Mouse (Mus musculus) lung, postnatal 0 days (tissue): ENCODE measurements around the gene Edar.

ENCODE experiments used
- CTCF ChIP-seq: IDR thresholded peaks from 2 replicates; pipeline ENCODE4 v1.5.1; 2016; ENCODE audit warnings: antibody characterized with exemption, mild to moderate bottlenecking
- EP300 ChIP-seq: IDR thresholded peaks from 2 replicates; pipeline ENCODE4 v1.6.1; 2016; ENCODE audit warnings: antibody characterized with exemption, mild to moderate bottlenecking, control low read depth

DNA sequence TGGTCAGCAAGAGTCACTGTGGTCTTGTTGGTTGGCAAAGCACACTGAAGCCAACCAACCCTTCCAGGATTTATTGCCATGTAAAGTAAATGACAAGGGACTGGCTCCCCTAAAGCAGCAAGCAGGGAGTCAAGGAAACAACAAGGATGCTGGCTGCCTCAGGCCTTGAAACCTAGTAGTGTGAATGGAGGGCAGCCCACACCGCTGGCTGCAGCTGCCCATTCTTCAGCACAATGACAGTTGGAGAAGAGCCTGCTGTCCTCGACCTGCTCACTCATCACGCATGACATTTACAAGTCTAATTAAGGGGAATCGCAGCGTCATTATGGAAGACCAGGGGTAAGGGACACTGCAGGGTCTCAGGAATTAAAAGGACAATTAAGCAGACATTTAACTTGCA is 74.5 kb downstream of the Edar start:
- TF ChIP-seq CTCF = no peak
- TF ChIP-seq EP300 = no peak
